Mouse (Mus musculus): Measurements from ENCODE around the gene Iba57. TPM values are rescaled to one million over a fixed set of nuclear protein-coding genes. Genes with fewer than 3 reads are reported as not detected.

Gene Iba57
- 5.2 and 6.4 TPM in 2 replicates for polyA plus RNA-seq (2012; rRNA removed; ENCODE audit: low replicate concordance)

GRCm38 (mm10) chr11:59163255-59164236, at the start of gene Iba57:
Gene Iba57 (minus strand): TSS chr11:59163739.

GRCm38 (mm10) chr11:59208153-59208831, 44.8 kb upstream of the Iba57 start, which contains the start of gene 2310033P09Rik:
Gene 2310033P09Rik (plus strand): TSS chr11:59208321.

DNA sequence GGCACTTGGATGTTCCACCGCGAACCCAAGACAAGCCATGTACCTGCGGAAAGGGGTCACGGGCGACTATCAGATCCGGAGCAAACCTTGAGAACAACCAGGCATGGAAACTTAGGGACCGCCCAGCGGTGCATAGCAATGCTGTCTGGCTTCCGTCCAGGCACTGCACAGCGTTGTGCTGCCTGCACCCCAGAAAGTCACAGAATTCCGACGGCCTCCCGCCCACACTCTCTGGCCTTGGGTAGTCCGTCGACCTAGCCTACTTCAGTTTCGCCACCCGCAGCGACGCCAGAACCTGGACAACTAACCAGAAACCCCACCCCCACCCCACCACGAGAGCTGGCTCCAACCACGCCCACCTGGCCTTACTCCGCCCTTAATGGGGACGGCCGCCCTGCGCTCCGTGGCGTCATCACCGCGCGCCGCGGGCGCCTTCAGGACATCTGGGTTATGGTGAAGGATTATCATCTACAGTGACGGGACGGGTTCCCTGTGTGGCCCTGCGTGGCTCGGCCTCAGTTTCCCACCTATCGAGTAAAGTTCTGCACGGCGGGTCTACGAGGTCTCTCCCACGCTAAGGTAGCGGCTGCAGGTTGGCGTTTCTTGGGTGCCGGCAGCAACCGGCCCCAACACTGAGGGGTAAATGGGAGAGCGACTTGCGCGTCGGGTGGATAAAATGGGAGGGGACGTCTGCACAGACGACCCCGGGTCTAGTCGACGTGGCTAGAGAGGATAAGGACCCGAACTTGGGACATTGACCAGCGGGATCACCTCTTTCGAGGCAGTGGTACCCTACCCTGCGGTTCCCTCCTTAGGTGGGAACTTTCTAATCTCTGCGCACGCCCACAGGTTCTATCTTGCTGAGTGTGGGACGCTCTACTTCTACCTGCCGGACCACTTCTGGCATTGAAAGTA, 38.8 kb upstream of the Iba57 start, which contains the start of gene Mrpl55:
Gene Mrpl55, plus strand, starts transcription at position 406 of the 915 bp plus-strand sequence.

DNA sequence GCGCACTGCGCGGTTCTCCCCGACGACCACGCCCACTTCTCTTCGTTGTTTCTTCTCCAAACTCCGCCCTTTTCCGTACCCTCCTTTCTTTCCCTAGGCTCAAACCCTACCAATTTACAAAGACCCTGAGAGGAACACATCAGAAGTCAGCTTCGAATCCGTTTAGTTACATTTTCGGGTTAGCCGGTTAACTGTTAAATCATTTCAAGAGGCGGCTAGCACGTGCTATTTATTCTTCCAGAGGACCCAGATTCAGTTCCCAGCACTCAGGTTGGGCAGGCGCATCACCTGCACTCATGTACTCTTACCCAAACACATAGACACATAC, 28.5 kb upstream of the Iba57 start, which contains the start of gene Guk1:
Gene Guk1, minus strand, starts transcription at position 154 of the 328 bp plus-strand sequence.

DNA sequence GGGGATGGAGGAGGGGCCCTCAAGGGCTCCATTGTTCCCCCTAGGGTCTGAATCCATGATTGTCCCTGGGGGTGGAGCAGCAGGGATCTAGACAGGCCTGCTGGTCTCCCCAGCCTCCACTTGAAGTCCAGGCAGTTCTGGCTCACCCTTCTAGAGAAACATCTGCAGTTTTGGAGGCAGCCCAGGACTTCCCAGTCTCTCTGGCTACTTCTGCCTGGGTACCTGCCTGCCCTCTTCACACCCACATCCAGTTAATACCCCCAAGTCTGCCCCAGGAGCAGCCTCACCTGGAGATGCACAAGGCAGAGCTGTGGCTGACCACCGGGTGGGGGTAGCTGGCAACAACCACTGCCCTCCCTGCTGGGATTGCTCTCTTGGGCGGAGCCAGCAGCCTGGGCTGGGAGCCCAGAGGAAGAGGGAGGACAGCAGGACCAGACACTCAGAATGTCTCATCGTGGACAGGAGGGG, 19.4 kb upstream of the Iba57 start, which contains the start of gene Gjc2:
Gene Gjc2, minus strand, starts transcription at position 350 of the 468 bp plus-strand sequence.

DNA sequence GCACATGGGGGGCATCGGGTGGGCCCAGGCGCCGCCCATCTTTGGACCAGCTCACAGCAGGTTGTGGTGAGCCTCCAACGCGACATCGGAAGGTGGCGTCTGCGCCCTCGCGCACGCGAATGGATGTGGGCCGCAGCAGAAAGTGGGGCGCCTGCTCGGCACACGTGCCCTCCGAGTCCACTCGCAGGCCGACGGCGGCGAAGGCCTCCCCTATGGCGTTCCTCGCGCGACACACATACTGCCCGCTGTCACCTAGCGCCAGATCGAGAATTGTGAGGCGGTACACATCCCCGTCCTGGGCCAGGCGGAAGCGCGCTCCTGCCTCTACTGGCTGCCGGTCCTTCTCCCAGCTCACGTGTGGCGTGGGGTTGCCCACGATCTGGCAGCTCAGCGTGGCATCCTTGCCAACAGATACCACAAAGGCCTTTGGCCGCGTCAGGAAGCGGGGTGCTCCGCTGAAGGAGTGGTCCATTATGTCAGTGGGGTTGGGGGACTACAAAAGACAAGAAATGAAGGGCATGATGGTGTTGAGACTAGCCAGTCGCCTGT, 27.6 kb downstream of the Iba57 start, which contains the start of gene Obscn:
Gene Obscn, minus strand, starts transcription at position 499 of the 549 bp plus-strand sequence.

Other genes with a start within 250 kb of the Iba57 start
- not detected in 2 replicates for gene Btnl10, start 245.8 kb downstream of the Iba57 start, polyA plus RNA-seq (2012; rRNA removed; ENCODE audit: low replicate concordance)
- 207 and 342 TPM in 2 replicates for gene Rnf187, start 224.8 kb downstream of the Iba57 start, polyA plus RNA-seq (2012; rRNA removed; ENCODE audit: low replicate concordance)
- 2.9 and 6.0 TPM in 2 replicates for gene Hist3h2ba, start 214.8 kb downstream of the Iba57 start, polyA plus RNA-seq (2012; rRNA removed; ENCODE audit: low replicate concordance)
- gene Hist3h2a, start 209.1 kb downstream of the Iba57 start, polyA plus RNA-seq (2012; rRNA removed; ENCODE audit: low replicate concordance): 15.2 and 22.0 TPM in 2 replicates
- 0.23 and 0.53 TPM in 2 replicates for gene Trim17, start 209.1 kb downstream of the Iba57 start, polyA plus RNA-seq (2012; rRNA removed; ENCODE audit: low replicate concordance)
- 25.9 and 52.2 TPM in 2 replicates for gene Trim11, start 185.6 kb downstream of the Iba57 start, polyA plus RNA-seq (2012; rRNA removed; ENCODE audit: low replicate concordance)
- 1.3 and 104 TPM in 2 replicates for gene Obscn, start 27.3 kb downstream of the Iba57 start, polyA plus RNA-seq (2012; rRNA removed; ENCODE audit: low replicate concordance)
- gene Gjc2, start 19.5 kb upstream of the Iba57 start, polyA plus RNA-seq (2012; rRNA removed; ENCODE audit: low replicate concordance): 1.1 and 1.7 TPM in 2 replicates
- gene Guk1, start 28.5 kb upstream of the Iba57 start, polyA plus RNA-seq (2012; rRNA removed; ENCODE audit: low replicate concordance): 67.8 and 99.7 TPM in 2 replicates
- 50.8 and 54.3 TPM in 2 replicates for gene Mrpl55, start 38.7 kb upstream of the Iba57 start, polyA plus RNA-seq (2012; rRNA removed; ENCODE audit: low replicate concordance)
- 16.8 and 18.6 TPM in 2 replicates for gene 2310033P09Rik, start 44.6 kb upstream of the Iba57 start, polyA plus RNA-seq (2012; rRNA removed; ENCODE audit: low replicate concordance)
- 417 and 451 TPM in 2 replicates for gene Arf1, start 64.5 kb upstream of the Iba57 start, polyA plus RNA-seq (2012; rRNA removed; ENCODE audit: low replicate concordance)
- not detected in 2 replicates for gene Wnt3a, start 127.0 kb upstream of the Iba57 start, polyA plus RNA-seq (2012; rRNA removed; ENCODE audit: low replicate concordance)
- 6.2 and 6.4 TPM in 2 replicates for gene Wnt9a, start 143.2 kb upstream of the Iba57 start, polyA plus RNA-seq (2012; rRNA removed; ENCODE audit: low replicate concordance)
- gene Prss38, start 211.9 kb upstream of the Iba57 start, polyA plus RNA-seq (2012; rRNA removed; ENCODE audit: low replicate concordance): not detected in 2 replicates

Measured in mammary gland, adult 2 months (tissue).